Mouse (Mus musculus) testis, adult 2 months (tissue): ENCODE results near the gene Dvl2.

Source experiments
- CTCF ChIP-seq: fragments of 200-500 bp; IDR thresholded peaks from 2 replicates; pipeline ENCODE4 v1.5.1; 2012; ENCODE audit warnings: low read depth, mild to moderate bottlenecking, inconsistent platforms, low read length, moderate library complexity; ENCODE audit not compliant: control insufficient read depth, insufficient read depth, insufficient replicate concordance
- POLR2A ChIP-seq: fragments of 200-500 bp; IDR thresholded peaks from 2 replicates; pipeline ENCODE4 v1.6.1; 2012; ENCODE audit warnings: low read depth, mild to moderate bottlenecking, inconsistent platforms, low read length, moderate library complexity; ENCODE audit not compliant: control insufficient read depth

DNA sequence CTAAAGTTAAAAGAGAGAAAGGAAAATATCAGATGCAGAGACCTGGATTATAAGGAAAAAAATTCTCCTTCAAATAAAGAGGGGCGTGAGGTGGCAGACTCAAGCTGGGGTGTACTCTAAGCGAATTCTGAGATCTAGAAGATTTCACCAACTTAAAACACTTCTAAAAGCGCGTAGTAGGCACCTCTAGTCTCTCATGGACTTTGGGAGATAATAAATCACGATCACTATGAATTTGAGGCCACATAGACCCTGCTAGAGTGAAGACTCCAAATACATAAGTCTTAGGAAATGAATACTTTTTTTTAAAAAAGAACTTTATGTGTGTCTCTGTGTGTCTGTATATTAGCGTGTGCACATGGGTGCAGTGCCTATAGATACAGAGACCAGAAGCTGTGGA, 15.3 kb downstream of the Dvl2 start:
- TF ChIP-seq POLR2A, result no peak
- no peak for TF ChIP-seq CTCF
